Mouse (Mus musculus) forelimb bud, embryonic 11.5 days (tissue): ENCODE measurements at regions not wholly inside any gene's neighbourhood (a gene's known extent, or its start where the extent isn't known, plus 50 kb on each side); places are given as distances from the start of the nearest gene placed in this dataset.

ENCODE experiments used
- DNase-seq: peaks from one replicate; pipeline ENCODE4 v3.0.0-alpha.2; 2012; ENCODE audit warnings: low read depth, low spot score

DNA sequence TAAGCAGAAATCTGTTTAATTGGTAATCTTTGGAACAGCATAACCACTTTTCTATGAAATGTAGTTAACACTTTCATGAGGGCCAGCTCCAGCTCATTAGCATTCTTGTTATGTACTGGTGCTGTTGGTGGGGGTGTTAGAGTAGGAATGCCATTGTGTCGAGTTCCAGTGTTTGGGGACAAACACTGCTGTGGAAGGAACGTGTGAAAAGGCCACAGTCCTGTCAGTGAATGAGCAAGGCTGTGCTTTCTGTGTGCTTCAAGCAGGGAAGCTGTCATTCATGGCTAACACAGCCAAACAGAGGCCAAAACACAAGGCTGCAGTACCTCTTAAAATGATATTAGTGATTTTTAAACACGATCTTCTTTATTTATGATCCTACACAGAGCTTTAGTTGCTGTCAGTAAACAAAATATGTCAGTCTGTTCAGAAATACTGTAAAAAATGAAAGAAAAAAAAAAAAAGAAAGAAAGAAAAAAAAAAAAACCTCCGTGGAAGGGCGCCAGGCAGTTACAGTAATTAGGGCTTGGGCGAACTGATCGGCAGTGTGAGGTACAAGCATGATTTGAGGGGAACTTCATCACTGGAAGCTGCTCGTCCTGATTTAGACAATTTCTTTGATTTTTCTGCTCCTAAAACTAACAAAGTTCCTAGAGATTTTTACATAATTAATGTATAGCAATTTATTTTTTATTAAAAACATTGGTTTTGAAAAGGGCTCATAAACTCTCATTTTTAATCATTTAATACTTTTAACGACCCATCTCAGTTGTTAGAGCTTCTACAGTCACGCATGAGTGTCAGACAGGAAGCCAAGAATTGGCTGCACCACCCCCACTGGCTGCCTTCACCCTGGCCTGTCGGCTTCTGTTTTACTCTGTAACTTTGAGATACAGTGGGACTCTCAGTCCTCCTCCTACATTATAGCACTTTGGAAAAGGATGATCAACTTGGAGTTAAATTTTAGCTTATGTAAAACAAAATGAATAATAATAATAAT lies 80.8 kb upstream of the Dnajc24 start:
- DNase-seq = no peak

DNA sequence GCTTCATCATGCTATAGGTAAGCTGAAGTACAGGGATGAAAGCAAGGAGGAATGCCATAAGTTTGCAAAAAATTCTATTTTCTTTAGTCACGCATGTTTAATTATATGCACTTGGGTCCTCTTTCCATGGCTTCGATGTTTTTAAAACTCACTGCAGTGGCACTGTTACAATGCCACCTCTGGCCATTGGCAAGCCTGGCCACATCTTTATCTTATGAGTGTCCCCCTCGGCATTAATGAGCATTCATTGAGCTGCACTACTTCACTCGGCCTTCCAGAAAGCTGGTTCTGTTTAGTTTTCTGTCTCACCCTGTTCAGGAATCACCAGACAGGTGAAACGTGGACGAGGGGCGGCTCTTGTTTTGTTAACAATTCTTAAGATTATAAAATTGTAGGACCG lies 79.7 kb upstream of the Dnajc24 start:
- DNase-seq = no peak

DNA sequence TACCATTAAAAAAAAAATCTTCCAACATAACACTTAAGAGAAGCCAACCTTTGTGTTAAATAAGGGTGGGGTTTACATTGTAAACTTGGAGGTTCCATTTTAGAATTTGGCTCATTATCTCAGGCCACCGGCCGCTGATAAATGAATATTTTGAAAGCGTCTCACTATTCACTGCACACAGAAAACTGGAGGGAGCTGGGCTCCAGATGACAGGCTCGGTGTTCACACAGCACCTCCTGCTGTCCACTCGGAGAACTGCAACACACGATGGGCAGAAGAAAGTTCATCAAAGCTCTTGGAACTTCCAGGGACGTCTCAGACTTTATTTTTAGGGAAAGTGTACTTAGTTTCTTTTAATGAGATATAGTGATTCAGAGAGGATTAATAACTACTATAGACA lies 78.6 kb upstream of the Dnajc24 start:
- peak; percentile 80 for DNase-seq

DNA sequence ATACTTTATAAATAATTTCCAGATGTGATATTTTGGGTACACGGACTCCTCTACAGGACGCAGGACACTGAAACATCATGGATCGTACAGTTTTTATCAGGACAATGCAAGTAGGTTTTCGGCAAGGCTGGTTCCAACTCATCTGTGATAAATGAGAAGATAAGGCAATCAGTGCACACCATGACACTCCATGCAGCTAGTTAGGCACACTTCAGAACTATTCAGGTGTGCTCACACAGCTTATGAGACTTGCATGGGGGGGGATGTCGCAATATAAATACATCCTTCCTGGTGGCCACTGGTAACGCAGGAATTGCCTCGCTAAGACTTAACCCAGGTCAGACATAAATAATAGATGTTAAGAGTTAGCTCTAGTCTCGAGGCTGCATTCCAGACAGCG lies 77.3 kb upstream of the Dnajc24 start:
- no peak for DNase-seq

DNA sequence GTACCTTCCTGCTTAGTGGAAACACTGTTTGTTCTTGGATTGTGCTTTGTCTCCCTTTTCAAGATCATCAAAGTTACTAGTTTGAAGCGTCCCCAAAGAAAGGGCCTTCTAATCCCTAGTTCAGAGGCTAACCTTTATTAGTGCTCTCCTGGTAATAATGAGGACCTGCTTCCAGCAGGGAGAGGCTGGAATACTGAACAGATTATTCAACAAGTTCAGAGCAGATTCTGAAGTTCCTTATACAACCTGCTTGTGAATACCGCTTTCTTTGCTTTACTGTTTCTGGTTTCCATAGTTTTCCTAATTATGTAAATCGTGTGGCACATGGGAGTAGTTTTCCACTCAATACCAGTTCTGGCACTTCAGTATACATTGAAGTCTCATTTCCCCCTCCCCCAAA lies 75.2 kb upstream of the Dnajc24 start:
- DNase-seq = no peak

DNA sequence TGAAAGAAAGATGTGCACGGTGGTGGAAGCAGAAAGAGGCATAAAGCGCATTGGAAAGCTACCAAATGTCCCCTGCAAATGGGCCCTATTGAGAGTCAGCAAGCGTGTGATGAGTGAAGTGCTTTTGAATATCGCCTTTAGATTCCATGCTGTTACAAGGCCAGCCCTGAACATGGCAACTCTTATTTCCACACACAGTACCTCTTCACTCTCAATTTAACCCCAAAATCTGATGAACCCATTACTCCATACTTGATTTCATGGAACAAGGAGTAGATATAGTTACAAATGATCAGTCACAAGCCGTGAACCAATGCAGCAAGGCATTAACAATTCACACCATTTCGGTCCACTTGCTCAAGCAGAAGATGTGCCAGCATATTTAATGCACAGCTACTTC lies 71.1 kb upstream of the Dnajc24 start:
- no peak for DNase-seq

DNA sequence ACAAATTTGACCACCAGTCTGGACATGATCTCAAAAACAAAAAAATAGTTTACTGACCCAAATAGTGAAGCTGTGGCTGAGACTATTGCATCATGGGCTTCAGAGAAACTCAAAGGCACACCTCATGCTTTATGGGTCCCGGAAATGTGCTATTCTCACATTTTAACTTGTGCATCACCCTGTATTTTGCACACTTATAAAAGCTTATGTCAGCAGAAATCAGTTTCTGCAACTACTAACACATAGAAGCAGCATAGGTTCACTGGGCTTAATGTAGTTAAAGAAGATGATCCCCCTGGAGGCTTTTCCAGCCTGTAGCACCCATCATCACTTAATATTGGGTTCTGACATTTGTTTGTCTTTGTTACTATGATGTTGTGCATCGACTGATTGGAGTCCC lies 61.0 kb upstream of the Dnajc24 start:
- no peak for DNase-seq
